ENCODE assay signal across 13 mouse cellular contexts in the genomic region with DNA sequence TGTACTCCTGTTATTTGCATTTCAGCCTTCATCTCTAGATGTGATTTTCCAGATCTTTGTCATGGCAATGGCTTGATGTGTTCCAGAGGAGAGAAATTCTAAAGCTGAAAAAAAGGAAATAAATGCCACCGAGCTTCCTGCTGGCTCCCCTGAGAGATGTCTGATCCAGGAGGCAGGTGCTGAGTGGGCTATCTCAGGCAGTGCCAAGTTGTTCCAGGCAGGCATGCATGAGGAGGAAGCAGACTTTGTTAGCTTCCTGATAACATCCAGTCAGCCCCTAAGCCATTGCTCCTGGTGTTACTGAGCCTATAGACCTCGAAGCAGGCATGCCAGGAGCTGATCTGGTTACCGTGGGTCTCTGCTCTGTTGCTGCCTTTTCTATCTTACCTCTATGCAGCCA.
"Had no signal": no experiment of that assay in that cellular context is flagged by ENCODE, and none has a peak within 500 bp of the region (broad histone marks: within the 10 kb centered on the region; RNA-seq: fewer than 3 reads in every experiment).

No protein-coding gene starts in this region.

- H3K4me1 ChIP-seq: kidney, embryonic 15.5 days; liver, embryonic 13.5 days had no signal

- H3K9ac ChIP-seq: kidney, embryonic 15.5 days; liver, embryonic 13.5 days had no signal

- H3K9me3 ChIP-seq: kidney, embryonic 15.5 days; liver, embryonic 13.5 days had no signal

- H3K27me3 ChIP-seq: kidney, embryonic 15.5 days; liver, embryonic 13.5 days had no signal

- ATAC-seq: inflammation-experienced regulatory T-cells, adult 6 months had no signal

- H3K27ac ChIP-seq: kidney, embryonic 15.5 days; liver, embryonic 13.5 days had no signal

- H3K36me3 ChIP-seq: kidney, embryonic 15.5 days; liver, embryonic 13.5 days had no signal

- H3K4me2 ChIP-seq: kidney, embryonic 15.5 days; liver, embryonic 13.5 days; midbrain, embryonic 11.5 days had no signal

- DNase-seq: kidney, adult 11 months; kidney, adult 8-10 months; kidney, postnatal 10 days; kidney, postnatal 36 days; liver, embryonic 13.5 days; lung, adult 2 months; lung, postnatal 14 days; lung, postnatal 4 days; midbrain, embryonic 14.5 days; thymus, postnatal 25 days had no signal

- H3K4me3 ChIP-seq: kidney, embryonic 15.5 days; liver, embryonic 13.5 days had no signal
